Mouse (Mus musculus) effector memory CD4-positive, alpha-beta T cell, adult 5 months (primary cell): ENCODE data around the gene Vmn1r70. TPM values are rescaled to one million over a fixed set of nuclear protein-coding genes. Genes with fewer than 3 reads are reported as not detected.

ENCODE experiments used
- polyA plus RNA-seq: library from polyadenylated mRNA; unstranded; fragments of 100-300 nt; shearing (Covaris generic); gene quantifications from one replicate; pipeline ENCODE4 v1.2.1, GENCODE M21; 2017

Vmn1r70 gene
- polyA plus RNA-seq: 0.07 TPM

GRCm38 (mm10) chr7:10631232-10631631 is at the start of gene Vmn1r70:
Vmn1r70 (plus strand) TSS chr7:10631532.

GRCm38 (mm10) chr7:10613559-10613958 is 17.8 kb upstream of the Vmn1r70 start, which contains the start of gene Vmn1r69:
Vmn1r69 (minus strand) TSS chr7:10613659.

Other genes with a start within 250 kb of the Vmn1r70 start
- gene Vmn1r67, start 188.2 kb upstream of the Vmn1r70 start, polyA plus RNA-seq: not detected
- 1.2 TPM for gene Zik1, start 136.1 kb upstream of the Vmn1r70 start, polyA plus RNA-seq
- gene Vmn1r68, start 73.0 kb upstream of the Vmn1r70 start, polyA plus RNA-seq: 0.14 TPM
- gene Vmn1r69, start 17.9 kb upstream of the Vmn1r70 start, polyA plus RNA-seq: not detected
- not detected for gene Nlrp4b, start 56.3 kb downstream of the Vmn1r70 start, polyA plus RNA-seq
- gene Vmn1r71, start 122.8 kb downstream of the Vmn1r70 start, polyA plus RNA-seq: not detected